Mouse (Mus musculus) liver, adult 2 months (tissue): ENCODE data around the gene Homer3.

ENCODE experiments used
- CTCF ChIP-seq: fragments of 200-500 bp; IDR thresholded peaks from 2 replicates; pipeline ENCODE4 v1.5.1; 2011; ENCODE audit warnings: low read depth, low read length, control low read depth
- POLR2A ChIP-seq: fragments of 200-500 bp; IDR thresholded peaks from 2 replicates; pipeline ENCODE4 v1.6.1; 2011; ENCODE audit warnings: low read length, control low read depth; ENCODE audit not compliant: insufficient read depth; ENCODE audit errors: extremely low read depth

DNA sequence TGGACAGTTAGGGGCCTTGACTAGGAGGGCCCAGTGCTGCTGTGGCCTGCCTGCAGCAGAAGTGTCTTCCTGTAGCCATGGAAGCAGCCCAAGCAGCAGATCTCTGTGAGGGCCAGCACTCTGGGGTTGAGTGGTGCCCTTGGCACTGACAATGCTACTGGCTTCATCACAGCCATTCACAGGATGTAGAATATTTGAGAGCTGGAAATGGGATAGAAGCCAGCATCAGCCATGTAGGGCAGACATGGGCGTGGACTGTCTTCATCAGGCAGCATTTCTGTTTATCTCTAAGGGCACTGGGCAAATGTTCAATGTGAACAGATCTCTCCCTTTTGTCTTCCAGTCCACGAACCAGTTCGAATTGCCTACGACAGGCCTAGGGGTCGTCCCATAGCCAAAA is 24.0 kb upstream of the Homer3 start:
- TF ChIP-seq CTCF = no peak
- no peak for TF ChIP-seq POLR2A
